Mouse (Mus musculus) duodenum, adult 2 months (tissue): ENCODE results near the gene Sirt6. TPM values are rescaled to one million over a fixed set of nuclear protein-coding genes. Genes with fewer than 3 reads are reported as not detected.

Experiments
- polyA plus RNA-seq: library from polyadenylated mRNA; depleted of rRNA; stranded (reverse); fragments of >200 nt; gene quantifications from 2 replicates; pipeline ENCODE4 v1.2.3, GENCODE M21; 2012; ENCODE audit warnings: low replicate concordance; rRNA removed

Gene Sirt6
- polyA plus RNA-seq: 33.5 and 36.6 TPM in 2 replicates

DNA sequence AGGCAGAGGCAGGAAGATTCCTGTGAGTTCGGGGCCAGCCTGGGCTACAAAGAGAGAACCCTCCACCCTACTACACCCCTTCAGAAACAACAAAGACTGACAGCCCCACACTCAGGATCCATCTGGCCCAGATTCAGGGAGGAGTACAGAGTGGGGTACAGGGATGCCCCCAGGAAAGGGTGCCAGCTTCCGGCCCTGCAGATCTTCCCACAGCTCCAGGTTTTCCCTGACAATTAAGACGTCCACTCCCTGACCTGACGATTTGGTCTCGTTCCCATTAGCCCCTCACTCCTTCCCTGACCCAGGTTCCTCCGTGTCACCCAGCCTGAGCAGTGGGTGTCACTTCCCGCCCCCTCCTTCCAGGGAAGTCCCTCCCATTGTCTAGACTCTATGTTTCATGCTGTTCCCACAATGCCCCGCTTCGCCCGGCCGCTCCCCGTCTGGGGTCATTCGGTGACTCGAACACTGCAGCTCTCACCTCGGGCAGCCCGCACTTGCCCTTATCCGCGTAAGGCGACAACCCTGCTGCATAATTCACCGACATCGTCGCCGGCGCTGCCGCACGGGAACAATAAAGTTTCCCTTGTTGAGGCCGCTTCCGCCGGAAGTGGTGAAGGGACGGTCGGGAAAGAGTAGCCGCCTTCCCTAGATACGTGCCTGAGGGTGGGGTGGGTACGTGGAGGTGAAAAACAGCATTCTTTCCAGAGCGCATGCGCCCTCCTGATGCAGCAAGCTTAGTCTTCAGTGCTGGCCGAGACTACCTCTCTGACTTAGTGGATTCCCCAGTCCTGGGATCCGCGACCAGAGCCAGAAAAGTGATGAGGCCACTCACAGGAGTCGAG is at the start of gene Sirt6:
Sirt6 (minus strand) TSS at position 804 of the 842 bp plus-strand sequence.

DNA sequence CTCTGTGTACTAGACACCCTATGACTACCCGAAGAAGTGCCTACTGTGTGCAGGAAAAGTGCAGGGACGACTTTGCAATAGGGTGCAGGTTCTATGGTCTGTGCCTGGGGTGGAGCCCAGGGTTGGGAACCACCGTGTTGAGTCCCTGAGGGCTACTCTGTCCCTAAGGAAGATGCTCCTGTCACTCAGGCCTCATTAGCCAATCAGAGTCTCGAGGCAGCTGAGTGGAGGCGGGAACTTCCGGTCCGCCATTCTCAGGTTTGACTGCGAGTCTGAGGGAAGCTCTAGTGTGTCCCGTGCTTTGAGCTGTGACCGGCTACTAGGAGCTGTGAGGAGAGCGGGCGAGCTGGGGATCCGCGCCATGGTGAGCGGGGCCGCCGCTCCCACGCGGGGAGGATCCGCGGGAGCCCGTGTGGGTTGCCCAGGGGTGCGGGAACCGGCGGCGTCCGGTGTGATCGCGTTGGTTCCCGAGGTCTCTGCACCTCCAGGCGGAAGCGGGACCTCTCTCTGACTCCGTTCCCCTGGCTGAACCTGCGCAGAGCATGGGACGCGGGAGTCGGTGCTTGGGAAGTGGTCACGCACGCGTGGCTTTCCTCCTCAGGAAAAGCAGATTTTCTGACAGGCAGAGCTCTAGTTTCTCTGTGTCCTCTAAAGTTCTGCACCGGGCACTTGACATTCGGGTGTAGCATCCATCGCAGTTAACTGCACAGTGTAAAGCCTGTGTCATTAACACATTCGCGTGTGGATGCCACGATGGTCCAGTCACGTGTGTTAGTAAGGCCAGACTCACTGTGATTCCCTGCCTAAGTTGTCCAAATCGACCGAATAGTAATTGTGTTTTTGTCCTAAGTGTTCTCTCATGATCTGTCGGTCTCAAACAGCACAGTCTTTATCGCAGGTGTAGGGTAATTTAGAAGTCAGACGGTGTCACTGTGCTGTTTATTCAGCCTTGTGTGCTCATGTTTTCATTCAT is 21.5 kb upstream of the Sirt6 start, which contains the start of gene Gm10778:
Gm10778 (plus strand) TSS at position 257 of the 973 bp plus-strand sequence.

DNA sequence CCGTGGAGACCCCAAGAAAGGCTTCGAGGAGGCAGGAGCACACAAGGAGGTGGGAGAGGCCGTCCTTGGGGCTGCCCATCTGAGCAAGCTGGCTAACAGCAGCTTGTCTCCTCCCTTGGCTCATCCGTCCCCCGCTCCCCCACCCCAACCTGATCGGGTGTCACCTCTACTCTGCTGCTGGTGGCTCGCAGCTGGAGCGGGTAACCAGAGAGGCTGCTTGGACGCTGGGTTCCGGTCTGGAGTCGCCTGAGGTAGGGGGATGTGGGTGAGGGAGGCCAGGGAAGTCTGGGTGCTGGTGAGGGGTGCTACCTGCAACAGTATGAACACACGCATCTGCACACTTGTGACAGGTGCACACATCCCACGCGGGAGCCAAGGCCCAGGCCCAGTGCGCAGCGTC is 793 bp upstream of the Sirt6 start, which contains the start of gene Ankrd24:
Ankrd24 (plus strand) TSS at position 151 of the 400 bp plus-strand sequence.

DNA sequence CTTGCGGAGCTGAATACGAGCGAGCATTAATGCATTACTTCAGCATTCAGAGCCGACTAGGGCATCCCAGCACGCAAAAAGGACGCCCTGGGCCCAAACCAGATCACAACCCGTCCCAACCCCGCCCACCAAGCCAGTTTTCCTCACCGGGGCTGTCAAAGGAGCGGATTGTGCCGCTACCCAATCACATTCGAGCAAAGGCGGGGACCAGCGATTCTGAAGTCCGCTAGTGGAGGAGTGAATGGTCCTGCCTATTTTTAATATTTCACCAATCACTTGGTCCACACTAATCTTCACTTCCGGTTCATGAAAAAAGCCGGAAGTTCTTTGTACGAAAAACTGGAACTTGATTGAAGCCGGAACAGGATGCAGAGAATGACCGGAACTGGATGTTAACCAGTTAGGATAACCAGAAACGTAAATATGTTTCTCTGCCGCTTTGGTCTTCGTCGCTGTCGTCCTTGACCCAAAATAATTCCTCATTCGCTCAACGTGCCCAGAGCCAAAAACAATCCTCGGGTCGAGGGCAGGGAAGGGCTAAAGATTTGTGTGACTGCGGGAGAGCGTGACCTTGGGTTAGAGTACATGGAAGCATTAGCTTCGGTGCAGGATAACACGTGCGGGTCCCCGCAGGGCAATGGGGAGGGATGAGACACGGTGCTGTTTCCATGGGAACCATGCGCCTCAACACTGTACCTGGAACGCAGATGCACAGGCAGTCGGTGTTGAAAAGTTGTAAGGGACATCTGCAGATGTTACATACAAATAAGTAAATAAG is 21.4 kb downstream of the Sirt6 start, which contains the start of gene BC025920:
BC025920 (plus strand) TSS at position 297 of the 778 bp plus-strand sequence.

DNA sequence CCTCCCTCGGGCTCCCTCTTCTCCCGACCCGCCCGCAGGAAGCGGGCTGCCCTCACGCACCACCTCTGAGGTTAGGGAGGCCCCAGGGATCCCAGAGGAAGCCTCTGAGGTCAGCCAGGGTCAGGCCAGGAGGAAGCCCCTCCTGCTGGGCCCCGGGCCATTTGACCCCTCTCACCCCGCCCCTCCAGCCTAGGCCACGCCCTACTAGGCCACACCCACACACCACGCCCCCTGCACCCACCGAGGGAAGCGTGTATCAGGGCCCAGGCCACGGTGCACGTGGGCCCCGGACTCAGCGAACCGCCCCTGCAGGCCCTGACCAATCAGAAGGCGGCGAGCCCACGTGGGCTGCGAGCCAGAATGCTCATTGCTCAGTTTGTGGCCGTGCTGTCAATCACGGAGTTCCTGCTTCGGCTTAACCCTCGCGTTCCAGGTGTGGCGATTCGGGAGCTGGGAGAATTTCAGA is 26.8 kb downstream of the Sirt6 start, which contains the start of gene Tle6:
Tle6 (minus strand) TSS at position 336 of the 466 bp plus-strand sequence.

DNA sequence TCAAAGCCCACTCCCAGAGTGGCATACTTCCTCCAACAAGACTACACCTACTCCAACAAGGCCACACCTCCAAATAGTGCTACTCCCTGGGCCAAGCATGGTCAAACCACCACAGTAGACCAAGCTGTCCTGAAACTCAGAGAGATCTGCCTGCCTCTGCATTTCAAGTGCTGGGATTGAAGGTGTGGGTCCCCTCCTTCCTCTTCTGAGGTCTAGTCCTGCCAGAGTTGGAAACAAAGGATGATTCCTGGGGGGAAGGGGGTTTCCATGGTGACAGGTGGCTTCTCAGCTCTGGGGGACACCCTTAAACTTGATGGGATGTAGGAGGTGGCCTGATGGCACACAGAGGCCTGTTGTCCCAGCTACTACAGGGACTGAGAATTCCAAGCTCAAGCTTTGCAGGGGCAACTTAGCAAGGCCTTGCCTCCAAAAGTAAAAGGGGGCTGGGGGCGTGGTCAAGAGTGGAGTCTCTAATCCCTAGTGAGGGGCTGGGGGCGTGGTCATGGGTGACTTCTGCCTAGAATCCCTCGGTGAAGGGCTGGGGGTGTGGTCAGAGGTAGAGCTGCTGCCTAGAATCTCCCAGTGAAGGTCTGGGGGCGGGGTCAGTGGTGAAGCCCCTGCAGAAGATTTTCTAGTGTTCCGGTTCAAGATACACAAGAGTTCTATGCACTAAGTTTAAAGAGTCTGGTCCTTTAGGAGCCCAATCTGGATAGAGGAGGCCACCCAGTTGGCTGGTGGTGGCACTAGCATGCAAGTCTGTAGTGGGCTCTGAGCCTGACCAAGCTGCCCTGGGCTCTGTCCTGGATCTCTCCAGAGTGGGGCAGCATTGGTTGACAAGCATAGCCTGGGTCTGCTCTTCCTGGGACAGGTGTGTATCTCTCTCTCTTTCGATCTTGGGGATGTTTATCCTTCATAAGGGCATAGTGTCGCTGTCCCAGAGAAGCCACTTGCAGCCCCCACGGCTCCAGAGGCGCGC is 53.2 kb downstream of the Sirt6 start, which contains the start of gene Tle2:
Tle2 (plus strand) TSS at position 481 of the 976 bp plus-strand sequence.

Other genes starting within 250 kb of the Sirt6 start
- 85.3 and 131 TPM in 2 replicates for gene Fzr1, start 249.3 kb downstream of the Sirt6 start, polyA plus RNA-seq
- gene Dohh, start 243.4 kb downstream of the Sirt6 start, polyA plus RNA-seq: 83.2 and 110 TPM in 2 replicates
- gene Gm48551, start 243.3 kb downstream of the Sirt6 start, polyA plus RNA-seq: 1.3 and 3.5 TPM in 2 replicates
- gene Gm48552, start 238.8 kb downstream of the Sirt6 start, polyA plus RNA-seq: 4.4 and 4.7 TPM in 2 replicates
- gene Smim24, start 234.7 kb downstream of the Sirt6 start, polyA plus RNA-seq: 6,225 and 12,735 TPM in 2 replicates
- gene Nfic, start 172.2 kb downstream of the Sirt6 start, polyA plus RNA-seq: 14.0 and 23.5 TPM in 2 replicates
- gene Celf5, start 145.1 kb downstream of the Sirt6 start, polyA plus RNA-seq: 3.8 and 8.4 TPM in 2 replicates
- 449 and 530 TPM in 2 replicates for gene Ncln, start 131.4 kb downstream of the Sirt6 start, polyA plus RNA-seq
- gene S1pr4, start 127.7 kb downstream of the Sirt6 start, polyA plus RNA-seq: 1.6 and 4.8 TPM in 2 replicates
- 1.3 and 1.6 TPM in 2 replicates for gene Gna15, start 103.6 kb downstream of the Sirt6 start, polyA plus RNA-seq
- gene Gna11, start 82.6 kb downstream of the Sirt6 start, polyA plus RNA-seq: 397 and 652 TPM in 2 replicates
- 1,935 and 3,654 TPM in 2 replicates for gene Aes, start 68.3 kb downstream of the Sirt6 start, polyA plus RNA-seq
- 18.3 and 66.9 TPM in 2 replicates for gene Tle2, start 53.2 kb downstream of the Sirt6 start, polyA plus RNA-seq
- 6.1 and 27.7 TPM in 2 replicates for gene Tle6, start 26.7 kb downstream of the Sirt6 start, polyA plus RNA-seq
- gene BC025920, start 21.5 kb downstream of the Sirt6 start, polyA plus RNA-seq: 0.40 and 0.58 TPM in 2 replicates
- 12.7 and 25.7 TPM in 2 replicates for gene Ankrd24, start 743 bp upstream of the Sirt6 start, polyA plus RNA-seq
- gene Gm10778, start 21.3 kb upstream of the Sirt6 start, polyA plus RNA-seq: not detected in 2 replicates
- not detected in 2 replicates for gene Zfp433, start 77.0 kb upstream of the Sirt6 start, polyA plus RNA-seq
- not detected in 2 replicates for gene Gm3055, start 143.4 kb upstream of the Sirt6 start, polyA plus RNA-seq
- gene Gm4767, start 184.4 kb upstream of the Sirt6 start, polyA plus RNA-seq: 0.04 and 0.05 TPM in 2 replicates
- 0.04 and 0.20 TPM in 2 replicates for gene Gm32687, start 236.1 kb upstream of the Sirt6 start, polyA plus RNA-seq